Mouse (Mus musculus) right cerebral cortex, adult 18-20 months (tissue): ENCODE measurements around the gene Scn5a.

Experiments used
- DNase-seq: peaks from one replicate; pipeline ENCODE4 v3.0.0; 2022; ENCODE audit warnings: mixed read lengths

The Scn5a gene

GRCm38 (mm10) chr9:119455967-119456366, 122.8 kb downstream of the Scn5a start:
- no peak for DNase-seq

DNA sequence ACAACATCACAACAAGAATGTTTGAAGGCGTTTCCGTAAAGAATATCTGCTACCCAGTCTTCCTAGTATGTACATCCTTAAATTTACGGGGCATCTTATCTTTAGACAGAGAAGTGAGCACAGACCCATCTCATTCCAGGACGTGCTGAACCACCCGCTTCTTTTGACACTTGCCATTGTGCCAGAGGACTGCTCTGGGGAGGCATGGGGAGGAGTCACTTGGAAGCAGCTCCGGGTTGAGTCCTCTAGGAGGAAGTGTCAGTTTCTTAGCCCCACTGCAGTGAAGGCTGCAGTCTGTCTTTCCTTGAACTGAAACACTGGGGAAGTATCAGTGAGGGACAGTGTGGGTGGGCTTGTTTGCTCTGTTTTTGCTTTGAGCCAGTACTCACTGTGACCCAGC, 133.1 kb downstream of the Scn5a start:
- no peak for DNase-seq

- peak; percentile 98 for DNase-seq
Observed at GRCm38 (mm10) chr9:119444738-119445429, 133.9 kb downstream of the Scn5a start, which contains the start of gene Exog. Gene Exog (plus strand): TSS chr9:119444943.

GRCm38 (mm10) chr9:119438498-119439000, 140.3 kb downstream of the Scn5a start:
- DNase-seq: no peak

- no peak for DNase-seq
Observed at GRCm38 (mm10) chr9:119438065-119438464, 140.8 kb downstream of the Scn5a start.

- no peak for DNase-seq
Observed at GRCm38 (mm10) chr9:119435855-119436254, 143.0 kb downstream of the Scn5a start.
